Mouse (Mus musculus) E14TG2a.4 (cell line): ENCODE measurements around the gene Pign.
A peak's percentile ranks its signal among the peaks of the same experiment; 100 is the strongest.

Experiments used
- CTCF ChIP-seq: conservative IDR thresholded peaks from 2 replicates; pipeline ENCODE4 v1.5.1; 2014; ENCODE audit warnings: low read length
- NANOG ChIP-seq: IDR thresholded peaks from 2 replicates; pipeline ENCODE4 v1.6.1; 2014; ENCODE audit warnings: borderline replicate concordance, low read length, mixed read lengths
- POU5F1 ChIP-seq: IDR thresholded peaks from 2 replicates; pipeline ENCODE4 v1.6.1; 2014; ENCODE audit warnings: low read length, borderline replicate concordance

DNA sequence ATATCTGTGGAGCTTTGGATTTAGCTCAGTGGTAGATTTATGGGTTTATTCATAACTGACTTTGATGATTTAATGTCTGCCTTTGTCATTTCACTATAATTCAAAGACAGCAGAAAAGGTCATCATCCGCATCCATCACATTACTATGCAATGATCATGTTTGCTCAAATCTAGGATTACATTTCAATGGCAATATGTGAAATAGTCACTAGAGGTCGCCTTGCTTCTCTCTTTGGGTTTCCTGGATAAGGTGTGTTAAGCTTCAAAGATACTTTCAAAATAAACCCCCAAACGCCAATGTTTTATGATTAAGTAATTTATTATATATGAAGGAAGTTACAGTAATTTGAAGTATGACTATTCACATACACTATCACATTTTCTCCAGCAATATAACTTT, 3.5 kb downstream of the Pign start:
- TF ChIP-seq CTCF (peak; percentile 55), NANOG (no peak), POU5F1 (no peak)
